Mouse (Mus musculus) urinary bladder, adult 2 months (tissue): ENCODE results near the gene Ddrgk1. TPM values are rescaled to one million over a fixed set of nuclear protein-coding genes. Genes with fewer than 3 reads are reported as not detected.
"Not testable (repeated sequence)": the region's sequence is repeated elsewhere in the genome, so short reads cannot be mapped to it uniquely, and the experiment has no call there.

ENCODE experiments used
- DNase-seq: peaks from one replicate; pipeline ENCODE4 v3.0.0; 2022; ENCODE audit warnings: low spot score
- polyA plus RNA-seq: library from polyadenylated mRNA; depleted of rRNA; stranded (reverse); fragments of >200 nt; gene quantifications from 2 replicates; pipeline ENCODE4 v1.2.3, GENCODE M21; 2012

The Ddrgk1 gene
- polyA plus RNA-seq, 1 experiment, result 115 TPM

GRCm38 (mm10) chr2:130653303-130653702, 11.2 kb downstream of the Ddrgk1 start:
- DNase-seq, result no peak

GRCm38 (mm10) chr2:130649028-130649427, 15.4 kb downstream of the Ddrgk1 start:
- DNase-seq, result not testable (repeated sequence)

- no peak for DNase-seq
These were observed 19.3 kb downstream of the Ddrgk1 start for GRCm38 (mm10) chr2:130645198-130645597.

DNA sequence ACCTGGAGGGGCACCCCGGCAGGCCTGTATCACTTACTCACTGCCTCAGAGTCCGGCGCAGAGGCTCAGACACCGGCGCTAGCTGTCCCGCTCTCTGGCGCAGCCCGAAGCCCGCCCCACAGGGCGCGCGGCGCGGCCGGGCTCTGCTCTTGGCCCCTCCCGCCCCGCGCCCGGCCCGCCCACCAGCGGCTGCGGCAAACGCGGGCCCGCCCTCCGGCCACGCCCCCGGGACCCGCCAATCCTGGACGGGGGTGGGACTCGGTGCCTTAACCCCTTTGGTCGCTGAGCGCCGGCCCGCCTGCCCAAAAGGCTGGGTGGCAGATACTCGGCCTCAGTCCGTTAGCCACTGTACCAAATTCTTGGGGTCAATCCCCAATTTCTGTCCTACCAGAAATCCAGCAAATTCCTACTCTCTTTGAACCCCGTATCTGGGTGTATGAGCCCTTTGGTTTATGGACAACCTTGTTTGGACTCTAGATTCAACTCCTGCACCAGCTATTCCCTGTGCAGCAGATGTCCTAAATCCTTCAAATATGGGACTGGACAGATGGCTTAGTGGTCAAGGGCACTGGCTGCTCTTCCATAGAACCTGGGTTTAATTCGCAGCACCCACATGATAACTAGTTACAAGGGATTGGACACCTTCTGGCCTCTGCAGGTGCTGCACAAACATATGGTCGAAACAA, 21.6 kb downstream of the Ddrgk1 start, which contains the start of gene Lzts3:
Gene Lzts3, minus strand, starts transcription at position 120 of the 686 bp plus-strand sequence.
- DNase-seq, result peak; percentile 88

DNA sequence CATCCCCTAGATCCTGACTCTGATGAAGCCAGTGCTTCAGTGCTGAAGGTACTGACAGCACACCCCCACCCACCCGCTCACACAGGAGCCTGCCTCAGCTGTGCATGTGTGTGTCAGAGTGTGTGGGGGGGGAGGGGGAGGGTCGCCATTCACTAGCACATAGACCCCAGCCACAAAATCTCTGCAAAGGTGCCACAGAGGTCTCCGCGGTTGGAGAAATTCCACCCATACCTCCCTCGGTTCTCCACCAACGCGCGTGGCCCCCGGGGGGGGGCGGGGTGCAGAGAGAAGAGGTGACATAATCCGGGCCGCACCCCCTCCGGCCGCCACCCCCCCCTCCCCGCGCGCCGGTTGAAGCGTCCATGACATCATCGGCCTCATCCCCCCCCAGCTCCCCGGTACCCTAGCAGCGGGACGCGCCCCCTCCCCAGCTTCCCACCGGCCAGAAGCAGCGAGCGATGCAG, 22.2 kb downstream of the Ddrgk1 start:
- no peak for DNase-seq

DNA sequence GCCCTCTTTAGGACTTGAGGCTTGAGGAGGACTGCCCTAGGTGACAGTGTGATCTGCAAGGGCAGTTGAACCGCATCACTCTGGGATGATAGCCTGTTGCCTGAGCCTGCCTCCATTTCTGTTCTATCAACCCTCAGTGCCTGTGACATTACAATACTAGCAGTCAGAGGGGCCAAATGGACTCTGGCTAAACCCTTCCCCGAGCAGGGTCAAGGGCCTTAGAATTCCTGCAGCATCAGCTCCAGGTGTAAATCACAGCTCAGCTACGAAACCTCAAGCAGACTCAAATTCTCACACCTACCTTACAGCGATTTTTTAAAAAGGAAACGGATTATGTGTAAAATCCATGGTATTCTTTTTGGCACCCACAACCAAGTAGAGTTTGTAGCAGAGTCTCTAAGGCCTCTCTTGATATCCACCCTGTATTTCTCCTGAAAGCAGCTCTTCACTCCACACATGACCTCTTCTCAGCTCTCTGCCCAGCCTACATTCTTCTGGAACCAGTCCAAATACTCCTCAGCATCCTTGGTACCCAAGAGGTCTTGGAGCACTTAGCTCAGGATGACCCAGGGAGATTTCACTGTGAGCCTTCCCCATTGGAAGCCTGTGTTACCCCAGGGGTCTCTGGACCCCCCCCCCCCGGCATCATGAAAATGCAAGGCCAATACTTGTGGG, 23.0 kb downstream of the Ddrgk1 start:
- DNase-seq, result no peak

GRCm38 (mm10) chr2:130639276-130639675, 25.2 kb downstream of the Ddrgk1 start:
- DNase-seq, result no peak

GRCm38 (mm10) chr2:130638101-130638611, 26.3 kb downstream of the Ddrgk1 start:
- no peak for DNase-seq

GRCm38 (mm10) chr2:130635847-130636246, 28.6 kb downstream of the Ddrgk1 start:
- DNase-seq, result no peak

DNA sequence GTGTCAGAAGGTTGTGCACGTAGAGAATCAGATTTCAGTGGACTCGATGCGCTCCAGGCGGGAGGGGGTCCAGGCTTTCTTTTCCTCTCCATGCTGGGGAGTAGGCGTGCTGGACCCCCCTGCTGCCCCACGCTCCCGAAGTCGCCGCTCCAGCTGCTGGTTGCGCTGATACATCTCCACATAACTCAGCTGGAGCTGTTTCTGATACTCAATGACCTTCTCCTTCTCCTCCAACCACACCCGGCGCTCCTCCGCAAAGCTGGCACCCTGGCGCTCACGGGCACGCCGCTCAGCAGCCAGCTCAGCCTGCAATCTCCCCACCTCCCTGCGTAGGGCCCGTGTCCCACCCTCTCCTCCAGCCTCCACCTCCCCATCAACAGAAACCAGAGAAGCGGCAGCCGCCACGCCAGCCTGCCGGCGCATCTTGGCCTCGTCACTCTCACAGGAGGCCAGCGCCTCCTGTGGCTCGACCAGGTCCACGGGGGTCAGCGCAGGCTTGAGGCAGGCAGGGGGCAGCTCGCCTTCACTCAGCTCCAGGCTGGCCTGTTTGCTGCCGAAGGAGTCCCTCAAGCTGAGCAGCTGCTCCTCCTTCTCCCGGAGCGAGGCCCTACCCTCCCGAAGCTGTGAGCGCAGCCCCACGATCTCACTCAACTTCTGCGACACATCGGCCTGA, 29.6 kb downstream of the Ddrgk1 start:
- no peak for DNase-seq

DNA sequence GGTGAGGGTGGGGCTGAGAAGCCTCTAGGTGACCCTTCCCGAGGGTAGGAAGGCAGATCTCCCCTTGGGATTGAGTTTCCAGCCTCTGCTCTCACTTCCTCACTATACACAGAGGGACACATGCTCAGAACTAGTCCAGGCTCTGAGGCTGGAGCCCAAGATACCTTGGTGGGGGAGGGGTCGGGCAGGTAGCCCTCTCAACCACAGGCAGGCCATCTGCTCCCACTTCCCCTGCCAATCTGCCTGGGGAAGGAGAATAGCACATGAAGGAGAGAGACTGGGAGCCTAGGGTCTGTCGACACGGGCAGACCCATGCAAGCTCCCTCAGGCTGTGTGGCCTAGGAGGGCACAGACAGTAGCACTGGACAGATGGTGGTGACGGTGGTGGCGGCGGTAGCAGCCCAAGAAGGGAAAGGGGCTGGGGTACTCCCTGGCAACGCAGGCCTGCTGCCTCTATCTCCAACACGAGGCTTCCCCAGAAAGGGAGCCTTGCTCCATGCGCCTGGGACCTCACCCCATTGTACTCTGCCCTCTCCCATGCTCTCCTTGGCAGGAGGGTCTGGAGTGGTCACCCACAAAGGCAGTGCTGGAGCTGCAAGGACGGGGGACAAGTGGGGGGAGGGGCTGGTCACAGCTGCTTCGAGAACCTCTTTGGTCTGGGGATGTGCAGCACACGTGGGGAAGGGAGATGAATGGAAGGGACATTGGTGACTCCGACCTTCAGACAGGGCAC, 30.3 kb downstream of the Ddrgk1 start:
- DNase-seq, result no peak

- no peak for DNase-seq
These were observed 31.4 kb downstream of the Ddrgk1 start for GRCm38 (mm10) chr2:130632887-130633675.

GRCm38 (mm10) chr2:130632416-130632815, 32.0 kb downstream of the Ddrgk1 start:
- DNase-seq, result no peak

DNA sequence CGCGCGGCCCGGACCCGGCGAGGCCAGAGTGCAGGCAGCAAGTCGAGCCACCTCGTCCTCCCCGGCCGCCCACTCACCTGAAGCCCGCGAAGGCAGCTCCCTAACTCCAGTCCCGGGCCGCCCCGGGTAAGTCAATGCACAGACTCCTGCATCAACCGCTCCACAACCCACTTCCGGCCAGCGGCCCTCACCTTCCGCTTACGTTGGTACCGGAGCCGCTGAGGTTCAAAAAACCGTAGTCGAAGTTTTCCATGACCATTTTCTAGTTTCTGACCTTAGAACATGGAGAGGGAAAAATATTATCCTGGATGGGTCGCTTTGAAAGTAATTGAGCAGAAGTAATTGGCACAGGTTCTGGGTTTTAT, 34.6 kb downstream of the Ddrgk1 start, which contains the start of the genes Fastkd5 and Ubox5:
Gene Fastkd5, minus strand, starts transcription at position 189 of the 365 bp plus-strand sequence.
Gene Ubox5, minus strand, starts transcription at position 200 of the 365 bp plus-strand sequence.
- DNase-seq, result peak; percentile 84

GRCm38 (mm10) chr2:130629080-130629838, 35.2 kb downstream of the Ddrgk1 start:
- no peak for DNase-seq

- DNase-seq, result no peak
These were observed 36.0 kb downstream of the Ddrgk1 start for GRCm38 (mm10) chr2:130628424-130628823.

- no peak for DNase-seq
These were observed 45.5 kb downstream of the Ddrgk1 start for GRCm38 (mm10) chr2:130618972-130619371.

DNA sequence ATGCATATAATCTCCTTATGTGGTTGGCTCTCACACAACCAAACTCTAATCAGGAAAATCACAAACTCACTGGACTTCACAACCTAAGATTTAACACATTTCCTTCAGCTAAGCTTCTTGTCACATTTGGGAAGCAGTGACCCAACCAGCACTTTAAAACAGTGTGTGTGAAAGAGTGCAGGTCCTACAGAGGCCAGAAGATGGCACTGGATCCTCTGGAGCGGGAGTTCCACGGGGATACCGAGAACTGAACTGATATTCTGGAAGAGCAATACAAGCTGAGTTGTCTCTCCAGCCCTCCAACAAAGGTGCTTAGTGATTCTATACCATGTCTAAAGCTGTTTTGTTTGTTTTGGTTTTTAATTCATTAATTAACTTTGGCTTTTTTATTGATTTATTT, 51.4 kb downstream of the Ddrgk1 start:
- no peak for DNase-seq
